In genomic region chr15:5991351-5992065, GRCm38 (mm10) we compare ENCODE assay signal across 24 mouse cellular contexts.
DNase-seq lines count a peak whose midpoint lies in the region; TF ChIP-seq lines count a peak whose summit lies in the region.
"Had no signal": no experiment of that assay in that cellular context is flagged by ENCODE, and none has a peak within 500 bp of the region (broad histone marks: within the 10 kb centered on the region; RNA-seq: fewer than 3 reads in every experiment).

No protein-coding gene starts in this region.

- peak; percentile 1 for DNase-seq in kidney, adult 9 months
- no peak for DNase-seq in kidney, adult 2 months
- DNase-seq in ES-E14 (ENCODE audit: low read depth, low spot score) = peak; percentile 22
- DNase-seq in R1 (ENCODE audit: low read depth, low spot score) = peak; percentile 90
- DNase-seq in cerebellum, adult 2 months = no peak
- DNase-seq in heart, embryonic 10.5 days (ENCODE audit: low spot score) = no peak
- no peak for DNase-seq in right cerebral cortex, postnatal 10 days (ENCODE audit: low spot score in 2 of 2)
- DNase-seq: adrenal gland, adult 8-10 months; adrenal gland, postnatal 14 days; adrenal gland, postnatal 36 days; B cell, adult 2 months; cerebellum, adult 11-12 months; cerebellum, adult 8-10 months; cerebellum, adult 9-11 months; cerebellum, postnatal 14 days; cerebellum, postnatal 36 days; embryo, embryonic 11 days; forebrain, postnatal 0 days had no signal

- H3K36me3 ChIP-seq in kidney, adult 2 months (ENCODE audit: control insufficient read depth, insufficient read depth, low read length) = no peaks in the 10 kb centered on the region
- H3K36me3 ChIP-seq in ES-E14 (ENCODE audit: control insufficient read depth, insufficient read depth, low read length, poor library complexity, severe bottlenecking) = no peaks in the 10 kb centered on the region
- H3K36me3 ChIP-seq in heart, embryonic 10.5 days = no peaks in the 10 kb centered on the region
- H3K36me3 ChIP-seq: embryonic facial prominence, embryonic 13.5 days; embryonic facial prominence, embryonic 15.5 days; forebrain, embryonic 15.5 days had no signal

- H3K9ac ChIP-seq in ES-E14 (ENCODE audit: insufficient read depth, low read depth, low read length, poor library complexity, severe bottlenecking) = no peak overlapping the region
- H3K9ac ChIP-seq: embryonic facial prominence, embryonic 13.5 days; embryonic facial prominence, embryonic 15.5 days; forebrain, embryonic 13.5 days; forebrain, embryonic 15.5 days; forebrain, postnatal 0 days had no signal

- H3K9me3 ChIP-seq in ES-E14 (ENCODE audit: control insufficient read depth, insufficient read depth, low read depth, low read length) = no peaks in the 10 kb centered on the region
- H3K9me3 ChIP-seq in heart, embryonic 10.5 days = no peaks in the 10 kb centered on the region
- H3K9me3 ChIP-seq: embryonic facial prominence, embryonic 13.5 days; embryonic facial prominence, embryonic 15.5 days; forebrain, embryonic 13.5 days; forebrain, embryonic 15.5 days had no signal

- no peak for TF ChIP-seq POLR2A in kidney, adult 2 months (IDR thresholded peaks at IDR 0.05; ENCODE audit: low read depth, low read length)
- no peak for TF ChIP-seq POLR2A in cerebellum, adult 2 months (IDR thresholded peaks at IDR 0.05; ENCODE audit: borderline replicate concordance, insufficient read depth, low read length)

- no peaks in the 10 kb centered on the region for H3K4me1 ChIP-seq in kidney, adult 2 months (ENCODE audit: control insufficient read depth, insufficient read depth, low read length)
- peaks cover 0 to 11% of the 10 kb centered on the region in 2 experiments; a peak in 1 of 4 replicates for H3K4me1 ChIP-seq in ES-E14 (ENCODE audit: control insufficient read depth in 2 of 2, insufficient read depth in 2 of 2, low read length in 2 of 2, poor library complexity in 1 of 2)
- H3K4me1 ChIP-seq in cerebellum, adult 2 months (ENCODE audit: control insufficient read depth, insufficient read depth, low read length) = no peaks in the 10 kb centered on the region
- no peaks in the 10 kb centered on the region for H3K4me1 ChIP-seq in heart, embryonic 10.5 days
- H3K4me1 ChIP-seq: embryonic facial prominence, embryonic 13.5 days; embryonic facial prominence, embryonic 15.5 days; forebrain, embryonic 13.5 days; forebrain, embryonic 15.5 days had no signal

- no peaks in the 10 kb centered on the region for H3K27me3 ChIP-seq in kidney, adult 2 months (replicated peaks; ENCODE audit: control insufficient read depth, insufficient read depth, low read length)
- no peaks in the 10 kb centered on the region for H3K27me3 ChIP-seq in cerebellum, adult 2 months (ENCODE audit: control insufficient read depth, insufficient read depth, low read length)
- H3K27me3 ChIP-seq in heart, embryonic 10.5 days (ENCODE audit: insufficient read depth, poor library complexity, severe bottlenecking) = no peaks in the 10 kb centered on the region
- H3K27me3 ChIP-seq: CH12.LX; embryonic facial prominence, embryonic 13.5 days; embryonic facial prominence, embryonic 15.5 days; forebrain, embryonic 13.5 days; forebrain, embryonic 15.5 days had no signal

- TF ChIP-seq CTCF in kidney, adult 2 months (conservative IDR thresholded peaks at IDR 0.05; ENCODE audit: insufficient read depth, insufficient read length, low read depth, low read length) = no peak
- no peak for TF ChIP-seq CTCF in cerebellum, adult 2 months (IDR thresholded peaks at IDR 0.05; ENCODE audit: borderline replicate concordance, insufficient read depth, low read depth, low read length)

- no peak overlapping the region for H3K4me3 ChIP-seq in kidney, adult 2 months (ENCODE audit: insufficient read depth, low read depth, low read length)
- H3K4me3 ChIP-seq in ES-E14 (ENCODE audit: insufficient read depth in 1 of 2, low read depth in 1 of 2, low read length in 2 of 2, poor library complexity in 1 of 2, severe bottlenecking in 1 of 2) = no peak overlapping the region
- no peak overlapping the region for H3K4me3 ChIP-seq in cerebellum, adult 2 months (replicated peaks; ENCODE audit: insufficient read depth, low read depth, low read length)
- no peak overlapping the region for H3K4me3 ChIP-seq in heart, embryonic 10.5 days
- H3K4me3 ChIP-seq: embryonic facial prominence, embryonic 13.5 days; embryonic facial prominence, embryonic 15.5 days; erythroblast, embryonic 14.5 days; forebrain, embryonic 13.5 days; forebrain, embryonic 15.5 days had no signal

- in situ Hi-C loops in ES-E14 (cut with MboI; ENCODE audit: low sequenced_read_pairs in 2 of 2, unreplicated experiment in 2 of 2) = no loop called here

- WGBS in kidney, adult 2 months = 54% methylated on average over 5 of the region's 5 CpGs
- 54% methylated on average over 5 of the region's 5 CpGs for WGBS in cerebellum, adult 2 months
- WGBS in heart, embryonic 10.5 days = 76% methylated on average over 5 of the region's 5 CpGs

- no peak overlapping the region for H3K27ac ChIP-seq in kidney, adult 2 months (ENCODE audit: insufficient read depth, low read depth, low read length)
- peak overlapping the region; percentile 84; the same call in 1 of the 2 replicates for H3K27ac ChIP-seq in ES-E14 (ENCODE audit: insufficient read depth, low read depth, low read length, poor library complexity, severe bottlenecking)
- no peak overlapping the region for H3K27ac ChIP-seq in cerebellum, adult 2 months (ENCODE audit: insufficient read depth, low read length)
- H3K27ac ChIP-seq in heart, embryonic 10.5 days = no peak overlapping the region
- H3K27ac ChIP-seq: embryonic facial prominence, embryonic 13.5 days; embryonic facial prominence, embryonic 15.5 days; forebrain, embryonic 13.5 days; forebrain, embryonic 15.5 days had no signal

TF ChIP-seq in ES-E14, 5 proteins besides CTCF, POLR2A, EP300 and RAD21:
- TF ChIP-seq MAFK (IDR thresholded peaks at IDR 0.05; ENCODE audit: insufficient read depth, low read depth, low read length) (no peak), ZNF384 (IDR thresholded peaks at IDR 0.05; ENCODE audit: low read depth, low read length) (no peak), ZC3H11A (IDR thresholded peaks at IDR 0.05; ENCODE audit: borderline replicate concordance, low read depth, low read length) (no peak), HCFC1 (IDR thresholded peaks at IDR 0.05; ENCODE audit: borderline replicate concordance, insufficient read depth, low read length) (no peak), CHD2 (IDR thresholded peaks at IDR 0.05; ENCODE audit: low read depth, low read length) (no peak)

Comparison
In these comparisons a context has a peak if more than half of its experiments do, and no peak if none do; other contexts are left out.
1. DNase-seq: peak in kidney, adult 9 months (single experiment), ES-E14 (single experiment) and R1 (single experiment); none in kidney, adult 2 months (single experiment), cerebellum, adult 2 months (0 of 2), heart, embryonic 10.5 days (single experiment) and right cerebral cortex, postnatal 10 days (0 of 2).